Mouse (Mus musculus): ENCODE measurements around the gene Golga2. TPM values are rescaled to one million over a fixed set of nuclear protein-coding genes. Genes with fewer than 3 reads are reported as not detected.

Gene Golga2
- polyA plus RNA-seq, 2 experiments, result 7.6 to 13.0 TPM

GRCm38 (mm10) chr2:32342539-32343350 lies 55.6 kb downstream of the Golga2 start:
- H3K27me3 ChIP-seq (ENCODE audit: control insufficient read depth, insufficient read depth, low read length), result no peaks in the 10 kb centered on the region
- 55% methylated on average over 6 of the region's 6 CpGs for WGBS (ENCODE audit: insufficient replicate concordance)
- no peak for ATAC-seq (ENCODE audit: insufficient read depth)
- no peaks in the 10 kb centered on the region for H3K36me3 ChIP-seq (replicated peaks; ENCODE audit: control insufficient read depth, insufficient read depth, low read depth)
- TF ChIP-seq EP300 (IDR thresholded peaks at IDR 0.05; ENCODE audit: low read depth) (no peak), CTCF (IDR thresholded peaks at IDR 0.05; ENCODE audit: low read depth) (no peak)
- DNase-seq (ENCODE audit: low read depth in 3 of 3, low spot score in 3 of 3), result no peak
- no peaks in the 10 kb centered on the region for H3K4me1 ChIP-seq (replicated peaks; ENCODE audit: control insufficient read depth in 2 of 2, insufficient read depth in 2 of 2, low read length in 1 of 2)
- no peak overlapping the region for H3K4me2 ChIP-seq (ENCODE audit: low read depth)
- H3K9ac ChIP-seq (replicated peaks), result no peak overlapping the region
- no peak overlapping the region for H3K27ac ChIP-seq
- no peaks in the 10 kb centered on the region for H3K9me3 ChIP-seq (ENCODE audit: control insufficient read depth, low read length)
- H3K4me3 ChIP-seq (ENCODE audit: insufficient read depth in 1 of 2, low read depth in 2 of 2, low read length in 2 of 2), result no peak overlapping the region

- Histone ChIP-seq H3K4me2 (ENCODE audit: low read depth) (no peak overlapping the region), H3K27me3 (ENCODE audit: control insufficient read depth, insufficient read depth, low read length) (no peaks in the 10 kb centered on the region), H3K27ac (no peak overlapping the region), H3K36me3 (replicated peaks; ENCODE audit: control insufficient read depth, insufficient read depth, low read depth) (no peaks in the 10 kb centered on the region), H3K9me3 (ENCODE audit: control insufficient read depth, low read length) (no peaks in the 10 kb centered on the region), H3K4me3 (ENCODE audit: insufficient read depth in 1 of 2, low read depth in 2 of 2, low read length in 2 of 2) (no peak overlapping the region), H3K9ac (replicated peaks) (no peak overlapping the region), H3K4me1 (replicated peaks; ENCODE audit: control insufficient read depth in 2 of 2, insufficient read depth in 2 of 2, low read length in 1 of 2) (no peaks in the 10 kb centered on the region)
- no peak for DNase-seq (ENCODE audit: low read depth in 3 of 3, low spot score in 3 of 3)
- no peak for TF ChIP-seq EP300 (IDR thresholded peaks at IDR 0.05; ENCODE audit: low read depth)
- TF ChIP-seq CTCF (IDR thresholded peaks at IDR 0.05; ENCODE audit: low read depth), result no peak
- no peak for ATAC-seq (ENCODE audit: insufficient read depth)
- WGBS (ENCODE audit: insufficient replicate concordance), result 56% methylated on average over 2 of the region's 2 CpGs
Observed at GRCm38 (mm10) chr2:32343351-32343671, 56.1 kb downstream of the Golga2 start.

DNA sequence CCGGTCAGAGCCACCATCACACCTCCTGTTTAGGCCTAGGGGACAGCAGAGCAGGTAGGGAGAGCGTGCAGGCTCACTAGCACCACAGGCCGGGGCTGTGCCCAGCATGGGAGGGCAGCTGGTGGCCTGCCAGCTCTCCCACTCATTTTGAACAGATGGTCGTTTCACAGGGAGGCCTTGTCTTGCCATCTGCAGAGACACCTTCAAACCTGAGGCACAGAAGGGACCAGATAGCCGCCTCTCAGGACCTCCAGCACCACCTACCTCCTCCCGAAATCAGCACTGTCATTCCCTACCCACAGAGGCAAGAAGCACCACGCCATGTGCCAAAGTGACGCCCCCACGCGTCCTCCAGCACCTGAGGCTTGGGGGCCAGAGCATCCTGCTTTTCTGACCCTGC lies 56.9 kb downstream of the Golga2 start:
- Histone ChIP-seq H3K9me3 (ENCODE audit: control insufficient read depth, low read length) (no peaks in the 10 kb centered on the region), H3K36me3 (replicated peaks; ENCODE audit: control insufficient read depth, insufficient read depth, low read depth) (no peaks in the 10 kb centered on the region), H3K4me1 (replicated peaks; ENCODE audit: control insufficient read depth in 2 of 2, insufficient read depth in 2 of 2, low read length in 1 of 2) (no peaks in the 10 kb centered on the region), H3K9ac (replicated peaks) (no peak overlapping the region), H3K27ac (no peak overlapping the region), H3K27me3 (ENCODE audit: control insufficient read depth, insufficient read depth, low read length) (no peaks in the 10 kb centered on the region), H3K4me3 (ENCODE audit: insufficient read depth in 1 of 2, low read depth in 2 of 2, low read length in 2 of 2) (no peak overlapping the region), H3K4me2 (ENCODE audit: low read depth) (no peak overlapping the region)
- 56% methylated on average over 10 of the region's 10 CpGs for WGBS (ENCODE audit: insufficient replicate concordance)
- ATAC-seq (ENCODE audit: insufficient read depth), result no peak
- DNase-seq (ENCODE audit: low read depth in 3 of 3, low spot score in 3 of 3), result no peak
- no peak for TF ChIP-seq EP300 (IDR thresholded peaks at IDR 0.05; ENCODE audit: low read depth)
- no peak for TF ChIP-seq CTCF (IDR thresholded peaks at IDR 0.05; ENCODE audit: low read depth)

GRCm38 (mm10) chr2:32344598-32345321 lies 57.6 kb downstream of the Golga2 start:
- Histone ChIP-seq H3K27me3 (ENCODE audit: control insufficient read depth, insufficient read depth, low read length) (no peaks in the 10 kb centered on the region), H3K9me3 (ENCODE audit: control insufficient read depth, low read length) (no peaks in the 10 kb centered on the region), H3K4me2 (ENCODE audit: low read depth) (no peak overlapping the region), H3K4me3 (ENCODE audit: insufficient read depth in 1 of 2, low read depth in 2 of 2, low read length in 2 of 2) (no peak overlapping the region), H3K36me3 (replicated peaks; ENCODE audit: control insufficient read depth, insufficient read depth, low read depth) (no peaks in the 10 kb centered on the region), H3K4me1 (replicated peaks; ENCODE audit: control insufficient read depth in 2 of 2, insufficient read depth in 2 of 2, low read length in 1 of 2) (no peaks in the 10 kb centered on the region), H3K9ac (replicated peaks) (no peak overlapping the region), H3K27ac (no peak overlapping the region)
- ATAC-seq (ENCODE audit: insufficient read depth), result no peak
- 60% methylated on average over 14 of the region's 14 CpGs for WGBS (ENCODE audit: insufficient replicate concordance)
- DNase-seq (ENCODE audit: low read depth in 3 of 3, low spot score in 3 of 3), result no peak
- TF ChIP-seq EP300 (IDR thresholded peaks at IDR 0.05; ENCODE audit: low read depth) (no peak), CTCF (IDR thresholded peaks at IDR 0.05; ENCODE audit: low read depth) (no peak)

DNA sequence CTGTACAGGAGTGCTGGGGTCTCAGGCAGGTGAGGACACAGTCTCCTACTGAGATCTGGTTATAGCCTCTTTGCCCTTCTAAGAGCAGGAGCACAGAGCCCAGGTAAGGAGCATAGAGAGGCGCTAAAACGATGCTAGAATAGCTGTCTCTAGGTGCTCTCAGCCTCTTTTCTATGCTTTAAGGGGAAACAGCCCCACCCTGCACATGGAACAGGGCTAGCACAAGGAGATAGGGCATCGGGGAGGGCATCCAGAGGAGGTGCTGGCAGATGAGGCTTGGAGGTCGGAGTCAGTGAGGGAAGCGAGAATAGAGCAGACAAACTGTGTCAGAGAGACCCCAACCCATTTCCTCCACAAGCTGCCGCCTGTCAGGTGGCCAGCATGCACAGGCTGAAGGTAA lies 59.8 kb downstream of the Golga2 start:
- ATAC-seq (ENCODE audit: insufficient read depth) (no peak), DNase-seq (ENCODE audit: low read depth in 3 of 3, low spot score in 3 of 3) (no peak)
- Histone ChIP-seq H3K4me1 (replicated peaks; ENCODE audit: control insufficient read depth in 2 of 2, insufficient read depth in 2 of 2, low read length in 1 of 2) (no peaks in the 10 kb centered on the region), H3K4me3 (ENCODE audit: insufficient read depth in 1 of 2, low read depth in 2 of 2, low read length in 2 of 2) (no peak overlapping the region), H3K27me3 (ENCODE audit: control insufficient read depth, insufficient read depth, low read length) (peaks cover 12% of the 10 kb centered on the region), H3K4me2 (ENCODE audit: low read depth) (no peak overlapping the region), H3K36me3 (replicated peaks; ENCODE audit: control insufficient read depth, insufficient read depth, low read depth) (no peaks in the 10 kb centered on the region), H3K27ac (no peak overlapping the region), H3K9ac (replicated peaks) (no peak overlapping the region), H3K9me3 (ENCODE audit: control insufficient read depth, low read length) (no peaks in the 10 kb centered on the region)
- no peak for TF ChIP-seq CTCF (IDR thresholded peaks at IDR 0.05; ENCODE audit: low read depth)
- no peak for TF ChIP-seq EP300 (IDR thresholded peaks at IDR 0.05; ENCODE audit: low read depth)
- 42% methylated on average over 6 of the region's 6 CpGs for WGBS (ENCODE audit: insufficient replicate concordance)

All from liver, embryonic 14.5 days (tissue).